Mouse (Mus musculus) embryonic facial prominence, embryonic 15.5 days (tissue): ENCODE data around the gene Snx20. TPM values are rescaled to one million over a fixed set of nuclear protein-coding genes. Genes with fewer than 3 reads are reported as not detected.
A peak's percentile ranks its signal among the peaks of the same experiment; 100 is the strongest.

Experiments used
- ATAC-seq: fragments of 200-750 bp; cut with Nextera tagmentation; 2 replicates; pipeline ENCODE4 v1.8.0; 2017; ENCODE audit warnings: low read depth, moderate TSS enrichment; ENCODE audit not compliant: insufficient number of reproducible peaks, low FRiP score, low TSS enrichment
- H3K27ac ChIP-seq: fragments of 300-500 bp; sonication (generic); replicated peaks from 2 replicates; pipeline ENCODE4 v1.5.1; 2015; ENCODE audit warnings: mild to moderate bottlenecking, inconsistent platforms
- H3K27me3 ChIP-seq: fragments of 300-500 bp; sonication (generic); 2 replicates; pipeline ENCODE4 v1.6.1; 2015; ENCODE audit warnings: inconsistent platforms
- H3K36me3 ChIP-seq: fragments of 300-500 bp; sonication (generic); 2 replicates; pipeline ENCODE4 v1.6.1; 2015; ENCODE audit warnings: mild to moderate bottlenecking, inconsistent platforms
- H3K4me1 ChIP-seq: fragments of 300-500 bp; sonication (generic); 2 replicates; pipeline ENCODE4 v1.6.1; 2015; ENCODE audit warnings: inconsistent platforms
- H3K4me2 ChIP-seq: fragments of 300-500 bp; sonication (generic); replicated peaks from 2 replicates; pipeline ENCODE4 v1.6.1; 2015; ENCODE audit warnings: mild to moderate bottlenecking, inconsistent platforms
- H3K4me3 ChIP-seq: fragments of 300-500 bp; sonication (generic); replicated peaks from 2 replicates; pipeline ENCODE4 v1.5.1; 2015; ENCODE audit warnings: mild to moderate bottlenecking, inconsistent platforms
- H3K9ac ChIP-seq: fragments of 300-500 bp; sonication (generic); 2 replicates; pipeline ENCODE4 v1.6.1; 2015; ENCODE audit warnings: inconsistent platforms
- H3K9me3 ChIP-seq: fragments of 300-500 bp; sonication (generic); replicated peaks from 2 replicates; pipeline ENCODE4 v1.6.1; 2016; ENCODE audit warnings: inconsistent platforms
- WGBS: fragments of 180-500 bp; shearing (Covaris S2); methylation state at CpG from one replicate; pipeline ENCODE4 v1.1.7; 2015; 5-methylcytosine and 5-hydroxymethylcytosine counted together
- polyA plus RNA-seq: library from polyadenylated mRNA; unstranded; fragments of >200 nt; fragmentation: Nextera tagmentation; extraction: Ambion mirVana; gene quantifications from 2 replicates; pipeline ENCODE4 v1.2.1, GENCODE M21; 2015

Snx20 gene
- polyA plus RNA-seq, 1 experiment from 2014 or later, result 3.4 TPM

DNA sequence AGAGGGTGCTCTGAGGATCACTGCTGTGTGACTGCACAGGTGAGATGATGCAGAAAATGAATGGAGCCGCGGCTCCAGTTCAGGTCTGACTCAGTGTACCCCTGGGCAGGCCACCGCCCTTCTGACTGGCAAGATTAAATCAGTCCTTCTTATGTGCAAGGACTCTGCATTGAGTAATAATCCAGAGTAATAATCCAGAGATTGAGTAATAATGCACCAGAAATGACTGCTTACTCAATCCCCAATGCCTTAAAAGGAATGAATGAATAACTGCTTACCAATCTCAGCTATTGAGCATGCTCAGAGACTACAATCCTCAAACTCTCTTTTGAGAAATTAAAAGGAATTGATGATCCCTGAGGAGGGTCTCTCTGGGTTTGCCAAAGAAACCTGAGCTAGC is 3.0 kb upstream of the Snx20 start:
- Histone ChIP-seq H3K4me3 (no peak overlapping the region), H3K4me1 (0 out of 2 replicates have a peak, but pooled peaks cover 6% of the 10 kb centered on the region), H3K27ac (no peak overlapping the region), H3K36me3 (no peaks in the 10 kb centered on the region), H3K9ac (no peak overlapping the region), H3K4me2 (no peak overlapping the region), H3K27me3 (no peaks in the 10 kb centered on the region), H3K9me3 (no peaks in the 10 kb centered on the region)
- ATAC-seq, result no peak
- 88% methylated on average over 3 of the region's 3 CpGs for WGBS

DNA sequence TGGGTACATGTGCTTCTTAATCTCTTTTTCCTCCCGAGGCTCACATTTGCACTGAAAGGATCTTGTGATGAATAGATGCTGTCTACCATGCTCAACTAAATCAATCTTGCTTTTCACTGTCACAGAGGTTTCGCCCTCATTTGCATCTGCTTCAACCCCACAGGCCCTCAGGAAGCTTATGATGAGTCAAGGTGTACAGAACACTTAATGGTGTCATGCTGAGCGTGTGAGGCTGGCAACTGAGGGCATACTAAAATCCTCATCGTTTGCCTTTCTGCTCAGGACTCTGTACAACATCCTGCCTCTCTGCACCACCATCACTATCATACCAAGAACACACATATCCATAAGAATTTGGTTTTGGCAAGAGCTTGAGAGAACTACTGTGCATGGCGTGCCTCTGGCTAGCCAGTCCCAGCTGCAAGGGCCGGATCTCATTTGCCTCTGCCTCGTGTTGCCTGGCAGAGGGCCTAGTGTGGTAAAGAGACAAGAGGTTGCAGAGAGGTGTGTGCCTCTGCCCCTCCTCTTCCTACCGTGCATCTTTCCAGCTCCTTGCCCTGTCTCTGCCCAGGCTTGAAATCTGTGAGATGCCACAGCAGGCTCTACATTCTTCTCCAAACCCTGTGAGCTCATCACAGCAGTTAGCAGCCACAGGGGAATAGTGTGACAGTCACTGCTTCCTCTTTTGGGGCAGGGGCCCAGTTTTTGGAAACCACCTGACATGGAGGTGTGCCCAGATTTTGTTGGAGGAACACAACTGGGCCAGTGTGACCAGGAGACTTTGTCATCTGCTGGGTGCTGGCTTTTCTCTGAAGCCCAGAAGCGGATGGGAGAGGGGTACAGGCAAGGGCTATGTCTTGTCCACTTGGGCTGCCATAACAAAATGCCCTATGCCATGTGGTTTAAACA is 1.4 kb upstream of the Snx20 start:
- Histone ChIP-seq H3K36me3 (no peaks in the 10 kb centered on the region), H3K9ac (no peak overlapping the region), H3K9me3 (no peaks in the 10 kb centered on the region), H3K27me3 (no peaks in the 10 kb centered on the region), H3K4me1 (0 out of 2 replicates have a peak, but pooled peaks cover 6% of the 10 kb centered on the region), H3K27ac (no peak overlapping the region), H3K4me3 (no peak overlapping the region), H3K4me2 (no peak overlapping the region)
- ATAC-seq, result no peak
- 67% methylated on average over 9 of the region's 9 CpGs for WGBS

DNA sequence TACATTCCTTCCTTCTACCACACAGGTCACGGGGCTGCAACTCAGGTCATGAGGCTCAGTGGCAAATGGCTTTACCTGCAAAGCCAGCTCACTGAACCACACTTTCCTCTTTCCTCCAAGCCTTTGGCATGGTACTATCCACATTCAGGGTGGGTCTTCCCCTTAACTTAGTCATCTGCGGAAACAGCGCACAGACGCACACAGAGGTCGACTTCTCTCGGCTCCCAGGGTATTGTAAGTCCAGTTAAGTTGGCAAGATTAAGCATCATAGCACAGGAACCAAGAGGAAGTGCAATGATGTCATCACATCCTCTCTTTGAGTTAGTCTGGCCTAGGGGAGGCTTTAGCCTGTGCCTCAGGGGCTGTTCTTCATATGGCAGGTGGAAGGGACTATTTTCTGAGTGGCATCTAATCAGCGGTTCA is 2.6 kb downstream of the Snx20 start:
- Histone ChIP-seq H3K4me3 (no peak overlapping the region), H3K9ac (no peak overlapping the region), H3K9me3 (no peaks in the 10 kb centered on the region), H3K27me3 (no peaks in the 10 kb centered on the region; the same call in 1 of the 2 replicates), H3K4me2 (no peak overlapping the region), H3K4me1 (peaks cover 10% of the 10 kb centered on the region), H3K36me3 (no peaks in the 10 kb centered on the region), H3K27ac (no peak overlapping the region)
- ATAC-seq, result no peak
- WGBS, result 71% methylated on average over 7 of the region's 7 CpGs

DNA sequence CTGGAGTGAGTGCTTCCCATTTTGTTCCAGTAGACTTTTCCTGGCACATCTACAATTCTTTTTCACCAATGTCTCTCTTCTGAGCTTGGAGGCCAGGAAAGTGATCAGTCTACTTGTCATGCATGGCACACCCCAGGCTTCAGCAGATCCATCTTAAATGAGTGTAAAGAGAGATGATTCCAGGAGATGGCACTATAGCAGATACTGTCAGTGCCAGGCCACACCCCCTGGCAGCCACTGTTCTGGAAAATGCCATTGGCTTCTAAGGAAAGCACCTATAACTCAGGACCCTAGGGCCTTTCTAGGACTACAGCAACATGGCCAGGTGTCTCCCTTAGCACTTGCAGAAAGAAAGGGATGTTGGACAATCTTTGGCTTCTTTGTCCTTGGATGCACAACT is 4.8 kb downstream of the Snx20 start:
- Histone ChIP-seq H3K27me3 (peaks cover 9% of the 10 kb centered on the region), H3K4me2 (no peak overlapping the region), H3K27ac (no peak overlapping the region), H3K36me3 (no peaks in the 10 kb centered on the region), H3K9ac (no peak overlapping the region), H3K4me3 (no peak overlapping the region), H3K4me1 (peaks cover 18% of the 10 kb centered on the region), H3K9me3 (no peaks in the 10 kb centered on the region)
- no peak for ATAC-seq

DNA sequence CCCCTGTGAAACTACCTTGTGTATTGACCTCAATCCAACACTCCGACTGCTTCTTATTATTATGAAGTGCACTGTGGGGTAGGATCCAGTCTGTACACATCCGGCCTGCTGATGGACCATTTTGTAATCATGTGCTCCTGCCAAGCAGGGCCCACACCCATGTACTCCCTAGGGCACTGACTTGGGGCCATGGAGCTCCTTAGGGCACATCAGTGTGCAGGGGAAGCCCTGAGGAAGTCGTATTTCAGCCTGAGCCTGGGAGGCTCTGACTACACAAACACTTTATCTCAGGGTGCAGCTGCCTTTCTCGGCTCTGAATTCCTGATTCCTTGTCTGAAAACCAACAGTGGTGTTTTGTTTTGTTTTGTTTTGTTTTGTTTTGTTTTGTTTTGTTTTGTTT is 5.7 kb downstream of the Snx20 start:
- Histone ChIP-seq H3K27ac (no peak overlapping the region), H3K9ac (no peak overlapping the region), H3K9me3 (no peaks in the 10 kb centered on the region), H3K4me2 (no peak overlapping the region), H3K4me1 (peaks cover 18% of the 10 kb centered on the region), H3K4me3 (no peak overlapping the region), H3K36me3 (no peaks in the 10 kb centered on the region), H3K27me3 (peaks cover 10% of the 10 kb centered on the region)
- 66% methylated on average over 4 of the region's 4 CpGs for WGBS
- no peak for ATAC-seq

DNA sequence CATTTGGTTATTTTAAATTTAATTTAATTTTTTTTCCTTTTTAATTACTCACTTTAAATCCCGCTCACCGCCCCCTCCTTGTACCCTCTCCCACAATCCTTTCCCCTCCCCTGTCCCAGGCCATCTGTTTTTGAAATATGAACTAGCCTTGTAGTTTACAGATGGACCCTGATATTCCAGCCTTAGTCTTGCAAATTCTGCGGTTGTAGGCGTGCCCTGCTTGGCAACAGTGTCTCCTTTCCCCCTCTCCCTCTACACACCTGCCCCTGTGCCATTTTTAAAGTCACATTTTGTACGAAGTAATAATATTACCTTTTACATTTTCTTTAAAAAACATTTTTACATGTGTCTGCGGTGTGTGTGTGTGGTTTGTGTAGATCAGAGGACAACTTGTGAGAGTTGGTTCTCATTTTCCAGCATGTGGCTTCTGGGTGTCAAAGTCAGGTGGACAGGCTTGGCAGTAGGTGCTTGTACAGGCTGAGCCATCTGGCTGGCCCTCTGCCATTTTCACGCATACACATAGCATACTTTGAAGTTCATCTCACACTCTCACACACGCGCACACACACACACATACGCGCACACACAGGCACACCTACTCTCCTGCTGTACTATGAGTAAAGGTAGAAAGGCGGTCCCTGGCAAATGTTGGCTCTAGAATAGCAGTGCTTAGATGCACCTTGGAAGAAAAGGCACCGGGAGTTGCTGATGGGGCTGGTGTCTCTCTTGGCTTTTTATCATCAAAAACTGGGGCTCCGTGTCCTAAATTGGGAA is 7.7 kb downstream of the Snx20 start:
- no peaks in the 10 kb centered on the region for H3K36me3 ChIP-seq
- peak overlapping the region; percentile 63 for H3K9ac ChIP-seq
- peaks cover 18% of the 10 kb centered on the region for H3K4me1 ChIP-seq
- peaks cover 10% of the 10 kb centered on the region for H3K27me3 ChIP-seq
- H3K4me2 ChIP-seq, result peak overlapping the region; percentile 80
- WGBS, result 53% methylated on average over 14 of the region's 14 CpGs
- no peaks in the 10 kb centered on the region for H3K9me3 ChIP-seq
- ATAC-seq, result no peak; the same call in 1 of the 2 replicates
- 0 out of 2 replicates have a peak overlapping the region, but pooled peaks have one; percentile 58 for H3K27ac ChIP-seq
- peak overlapping the region; percentile 59 for H3K4me3 ChIP-seq

DNA sequence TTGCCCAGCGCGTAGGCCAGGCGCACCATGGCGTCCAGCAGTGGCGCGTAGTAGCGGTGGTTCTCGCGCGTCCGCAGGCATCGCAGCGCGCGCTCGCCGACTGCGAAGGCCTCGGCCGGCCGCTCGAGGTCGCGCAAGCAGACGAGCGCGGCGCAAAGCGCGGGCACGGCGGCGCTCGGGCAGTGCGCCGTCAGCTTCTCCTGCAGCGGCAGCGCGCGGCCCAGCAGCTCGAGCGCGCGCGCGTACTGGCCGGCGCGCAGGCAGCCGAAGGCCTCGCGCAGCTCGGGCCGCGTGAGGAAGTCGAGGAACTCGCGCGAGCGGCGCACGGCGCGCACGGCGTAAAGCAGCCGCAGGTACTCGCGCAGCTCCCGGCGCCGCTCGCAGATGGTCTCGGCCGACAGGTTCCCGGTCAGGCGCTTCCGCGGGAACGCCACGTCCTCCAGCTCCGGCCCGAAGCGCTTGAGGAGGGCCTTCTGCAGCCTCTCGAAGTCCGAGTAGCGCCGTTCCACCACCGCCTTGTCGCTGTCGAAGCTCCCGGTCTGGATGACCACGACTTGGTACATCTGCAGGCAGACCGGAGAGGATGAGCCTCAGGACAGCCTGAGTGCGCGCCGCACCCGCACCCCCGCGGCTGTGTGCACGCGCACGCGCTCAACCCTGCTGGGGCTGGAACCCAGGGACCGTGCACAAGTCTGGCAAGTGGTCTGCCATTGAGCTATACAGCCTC is 8.5 kb downstream of the Snx20 start:
- Histone ChIP-seq H3K9ac (peak overlapping the region; percentile 63), H3K4me3 (peak overlapping the region; percentile 59), H3K27ac (peak overlapping the region; percentile 58; the same call in 1 of the 2 replicates), H3K36me3 (no peaks in the 10 kb centered on the region), H3K4me1 (peaks cover 18% of the 10 kb centered on the region), H3K9me3 (no peaks in the 10 kb centered on the region), H3K27me3 (peaks cover 15% of the 10 kb centered on the region), H3K4me2 (peak overlapping the region; percentile 80)
- ATAC-seq, result peak; percentile 83
- under 1% methylated on average over 97 of the region's 105 CpGs for WGBS

DNA sequence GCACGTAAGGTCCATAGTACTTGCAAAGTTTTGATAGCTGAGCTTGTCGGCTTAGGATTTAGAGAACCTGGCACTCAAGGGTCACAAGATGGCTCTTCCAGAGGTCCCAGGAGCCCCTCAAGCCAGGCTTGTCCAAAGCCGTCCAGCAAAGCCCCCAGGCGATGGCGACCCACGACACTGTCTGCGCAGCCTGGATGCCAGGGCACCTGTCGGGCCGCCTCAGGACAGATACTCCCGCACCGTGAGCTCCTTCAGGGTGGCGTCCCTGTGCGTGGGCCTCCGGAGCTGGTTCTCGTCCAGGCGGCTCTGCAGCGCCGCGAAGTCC is 9.0 kb downstream of the Snx20 start:
- WGBS, result 10% methylated on average over 19 of the region's 19 CpGs
- H3K4me3 ChIP-seq, result peak overlapping the region; percentile 59

DNA sequence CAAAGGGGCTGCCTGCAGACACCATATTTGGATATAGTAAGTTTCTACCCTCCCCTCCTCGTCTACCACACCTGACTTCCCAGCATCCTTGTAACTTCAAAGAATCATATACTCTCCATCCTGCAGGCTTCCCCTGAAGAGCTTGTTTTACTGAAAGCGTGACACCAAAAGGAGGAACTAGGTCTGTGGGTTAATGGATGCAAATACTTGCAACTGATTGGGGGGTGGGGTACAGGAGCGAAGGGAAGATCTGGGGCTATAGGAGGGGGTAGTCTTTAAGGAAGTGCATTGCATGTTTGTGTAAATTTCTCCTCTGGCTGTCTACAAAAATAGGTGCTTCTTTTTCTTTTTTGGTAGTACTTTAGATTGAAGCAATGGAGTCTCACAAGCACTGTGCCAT is 9.5 kb downstream of the Snx20 start:
- no peak overlapping the region for H3K4me2 ChIP-seq
- no peaks in the 10 kb centered on the region for H3K36me3 ChIP-seq
- H3K27ac ChIP-seq, result no peak overlapping the region
- H3K4me1 ChIP-seq, result peaks cover 18% of the 10 kb centered on the region
- no peak overlapping the region for H3K4me3 ChIP-seq
- no peak for ATAC-seq
- no peak overlapping the region for H3K9ac ChIP-seq
- H3K9me3 ChIP-seq, result no peaks in the 10 kb centered on the region
- H3K27me3 ChIP-seq, result peaks cover 21% of the 10 kb centered on the region
- WGBS, result 63% methylated on average over 3 of the region's 3 CpGs

More for the DNA sequence above, 9.0 kb downstream of the Snx20 start:
- H3K4me2 ChIP-seq, result peak overlapping the region; percentile 80
- H3K4me1 ChIP-seq, result peaks cover 18% of the 10 kb centered on the region
- H3K36me3 ChIP-seq, result no peaks in the 10 kb centered on the region
- H3K9me3 ChIP-seq, result no peaks in the 10 kb centered on the region
- peak overlapping the region; percentile 39 for H3K9ac ChIP-seq
- ATAC-seq, result no peak
- peaks cover 20% of the 10 kb centered on the region for H3K27me3 ChIP-seq
- peak overlapping the region; percentile 58; the same call in 1 of the 2 replicates for H3K27ac ChIP-seq

DNA sequence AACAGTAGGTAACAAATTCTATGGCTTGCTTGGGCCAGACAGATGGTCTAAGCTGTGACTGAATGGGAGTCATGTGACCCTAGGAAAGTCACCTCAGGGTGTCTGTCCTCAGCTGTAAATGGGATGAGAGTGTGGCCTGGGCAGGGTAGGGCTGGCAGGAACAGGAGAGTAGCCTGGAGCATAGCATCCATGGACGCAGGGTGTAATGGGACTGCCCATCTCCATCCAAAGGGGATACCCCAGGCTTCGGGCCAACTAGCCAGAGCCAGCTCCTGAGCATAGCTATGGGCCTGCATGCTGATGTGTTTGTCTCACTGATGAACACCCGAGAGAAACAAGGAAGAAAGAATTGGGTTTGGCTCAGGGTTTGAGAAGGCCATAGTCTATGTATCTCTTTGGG is 11.7 kb downstream of the Snx20 start:
- no peaks in the 10 kb centered on the region for H3K36me3 ChIP-seq
- no peak overlapping the region for H3K27ac ChIP-seq
- ATAC-seq, result no peak
- peaks cover 23% of the 10 kb centered on the region for H3K4me1 ChIP-seq
- WGBS, result 85% methylated on average over 3 of the region's 3 CpGs
- no peak overlapping the region for H3K4me3 ChIP-seq
- peaks cover 21% of the 10 kb centered on the region for H3K27me3 ChIP-seq
- no peak overlapping the region for H3K9ac ChIP-seq
- no peak overlapping the region for H3K4me2 ChIP-seq
- H3K9me3 ChIP-seq, result no peaks in the 10 kb centered on the region

DNA sequence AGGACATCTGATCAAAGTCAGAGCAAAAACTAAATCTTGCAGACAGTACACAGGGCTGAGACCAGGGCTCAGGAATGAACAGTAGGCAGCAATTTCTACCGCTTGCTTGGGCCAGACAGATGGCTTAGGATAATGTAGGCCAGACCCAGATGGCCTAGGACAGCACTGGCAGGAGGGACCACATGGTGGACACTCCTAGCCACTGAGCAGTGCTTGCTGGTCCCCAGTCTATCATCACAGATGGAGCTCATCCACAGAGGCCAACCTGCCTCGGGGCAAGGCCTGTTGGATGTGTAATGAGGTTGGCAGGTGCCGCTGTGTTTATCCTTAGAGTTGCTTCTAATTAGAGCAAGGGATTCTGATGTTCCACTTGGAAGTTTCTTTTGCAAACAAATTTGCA is 12.6 kb downstream of the Snx20 start:
- Histone ChIP-seq H3K4me3 (no peak overlapping the region), H3K27ac (no peak overlapping the region), H3K27me3 (peaks cover 21% of the 10 kb centered on the region), H3K9me3 (no peaks in the 10 kb centered on the region), H3K4me2 (no peak overlapping the region), H3K4me1 (peaks cover 18% of the 10 kb centered on the region), H3K36me3 (no peaks in the 10 kb centered on the region), H3K9ac (no peak overlapping the region)
- WGBS, result 58% methylated on average over 3 of the region's 3 CpGs
- no peak for ATAC-seq
